Mouse (Mus musculus): ENCODE measurements around the gene Plxna4. TPM values are rescaled to one million over a fixed set of nuclear protein-coding genes. Genes with fewer than 3 reads are reported as not detected.

The Plxna4 gene
- polyA plus RNA-seq, 1 experiment from 2014 or later: 6.7 TPM

GRCm38 (mm10) chr6:32204253-32204652 is 383.7 kb downstream of the Plxna4 start:
- Histone ChIP-seq H3K4me2 (no peak overlapping the region), H3K4me1 (replicated peaks) (peaks cover 8% of the 10 kb centered on the region; the same call in 1 of the 2 replicates), H3K36me3 (peaks cover 4% of the 10 kb centered on the region; the same call in 1 of the 2 replicates), H3K27ac (no peak overlapping the region), H3K4me3 (replicated peaks) (no peak overlapping the region), H3K27me3 (no peaks in the 10 kb centered on the region; the same call in 1 of the 2 replicates), H3K9ac (replicated peaks) (no peak overlapping the region), H3K9me3 (no peaks in the 10 kb centered on the region)
- ATAC-seq (ENCODE audit: insufficient number of reproducible peaks, insufficient read depth, low FRiP score, low TSS enrichment, low read depth): no peak
- WGBS: 63% methylated on average over 4 of the region's 4 CpGs

- Histone ChIP-seq H3K4me3 (replicated peaks) (no peak overlapping the region), H3K4me1 (replicated peaks) (peaks cover 8% of the 10 kb centered on the region; the same call in 1 of the 2 replicates), H3K27ac (no peak overlapping the region), H3K27me3 (no peaks in the 10 kb centered on the region; the same call in 1 of the 2 replicates), H3K36me3 (peaks cover 4% of the 10 kb centered on the region; the same call in 1 of the 2 replicates), H3K9me3 (no peaks in the 10 kb centered on the region), H3K9ac (replicated peaks) (no peak overlapping the region), H3K4me2 (no peak overlapping the region)
- WGBS: 50% methylated on average over 4 of the region's 4 CpGs
- ATAC-seq (ENCODE audit: insufficient number of reproducible peaks, insufficient read depth, low FRiP score, low TSS enrichment, low read depth): no peak
Measured at GRCm38 (mm10) chr6:32203389-32203788, 384.6 kb downstream of the Plxna4 start.

GRCm38 (mm10) chr6:32202664-32203192 is 385.3 kb downstream of the Plxna4 start:
- peaks cover 4% of the 10 kb centered on the region; the same call in 1 of the 2 replicates for H3K36me3 ChIP-seq
- no peaks in the 10 kb centered on the region; the same call in 1 of the 2 replicates for H3K27me3 ChIP-seq
- 26% methylated on average over 1 of the region's 1 CpGs for WGBS
- no peak overlapping the region for H3K4me3 ChIP-seq (replicated peaks)
- no peak overlapping the region for H3K9ac ChIP-seq (replicated peaks)
- H3K27ac ChIP-seq: no peak overlapping the region
- H3K4me2 ChIP-seq: no peak overlapping the region
- ATAC-seq (ENCODE audit: insufficient number of reproducible peaks, insufficient read depth, low FRiP score, low TSS enrichment, low read depth): no peak
- peaks cover 8% of the 10 kb centered on the region; the same call in 1 of the 2 replicates for H3K4me1 ChIP-seq (replicated peaks)
- no peaks in the 10 kb centered on the region for H3K9me3 ChIP-seq

- H3K4me2 ChIP-seq: no peak overlapping the region
Measured at GRCm38 (mm10) chr6:32201506-32201905, 386.5 kb downstream of the Plxna4 start.

GRCm38 (mm10) chr6:32199616-32200015 is 388.4 kb downstream of the Plxna4 start:
- Histone ChIP-seq H3K27me3 (no peaks in the 10 kb centered on the region; the same call in 1 of the 2 replicates), H3K4me3 (replicated peaks) (no peak overlapping the region), H3K27ac (no peak overlapping the region), H3K9me3 (no peaks in the 10 kb centered on the region), H3K9ac (replicated peaks) (no peak overlapping the region), H3K4me1 (replicated peaks) (peaks cover 8% of the 10 kb centered on the region; the same call in 1 of the 2 replicates), H3K36me3 (peaks cover 4% of the 10 kb centered on the region; the same call in 1 of the 2 replicates), H3K4me2 (no peak overlapping the region)
- WGBS: 57% methylated on average over 2 of the region's 2 CpGs
- no peak for ATAC-seq (ENCODE audit: insufficient number of reproducible peaks, insufficient read depth, low FRiP score, low TSS enrichment, low read depth)

More at GRCm38 (mm10) chr6:32201506-32201905, 386.5 kb downstream of the Plxna4 start:
- H3K27ac ChIP-seq: no peak overlapping the region
- no peaks in the 10 kb centered on the region for H3K9me3 ChIP-seq
- no peak overlapping the region for H3K9ac ChIP-seq (replicated peaks)
- H3K4me1 ChIP-seq (replicated peaks): peaks cover 8% of the 10 kb centered on the region; the same call in 1 of the 2 replicates
- H3K4me3 ChIP-seq (replicated peaks): no peak overlapping the region
- no peaks in the 10 kb centered on the region; the same call in 1 of the 2 replicates for H3K27me3 ChIP-seq
- peaks cover 4% of the 10 kb centered on the region; the same call in 1 of the 2 replicates for H3K36me3 ChIP-seq
- no peak for ATAC-seq (ENCODE audit: insufficient number of reproducible peaks, insufficient read depth, low FRiP score, low TSS enrichment, low read depth)

- Histone ChIP-seq H3K9ac (replicated peaks) (no peak overlapping the region), H3K4me3 (replicated peaks) (no peak overlapping the region), H3K36me3 (peaks cover 11% of the 10 kb centered on the region), H3K4me1 (replicated peaks) (0 out of 2 replicates have a peak, but pooled peaks cover 3% of the 10 kb centered on the region), H3K27me3 (no peaks in the 10 kb centered on the region; the same call in 1 of the 2 replicates), H3K4me2 (no peak overlapping the region), H3K9me3 (0 out of 2 replicates have a peak, but pooled peaks cover 3% of the 10 kb centered on the region), H3K27ac (no peak overlapping the region)
- ATAC-seq (ENCODE audit: insufficient number of reproducible peaks, insufficient read depth, low FRiP score, low TSS enrichment, low read depth): no peak
- 77% methylated on average over 9 of the region's 9 CpGs for WGBS
Measured at GRCm38 (mm10) chr6:32196913-32197312, 391.1 kb downstream of the Plxna4 start.

GRCm38 (mm10) chr6:32193046-32193445 is 394.9 kb downstream of the Plxna4 start:
- 0 out of 2 replicates have a peak, but pooled peaks cover 6% of the 10 kb centered on the region for H3K9me3 ChIP-seq
- H3K36me3 ChIP-seq: peaks cover 17% of the 10 kb centered on the region
- no peak for ATAC-seq (ENCODE audit: insufficient number of reproducible peaks, insufficient read depth, low FRiP score, low TSS enrichment, low read depth)
- no peaks in the 10 kb centered on the region; the same call in 1 of the 2 replicates for H3K27me3 ChIP-seq
- 89% methylated on average over 2 of the region's 2 CpGs for WGBS
- no peak overlapping the region for H3K4me3 ChIP-seq (replicated peaks)
- no peak overlapping the region for H3K27ac ChIP-seq
- H3K4me1 ChIP-seq (replicated peaks): no peaks in the 10 kb centered on the region; the same call in 1 of the 2 replicates
- no peak overlapping the region for H3K9ac ChIP-seq (replicated peaks)
- H3K4me2 ChIP-seq: no peak overlapping the region

GRCm38 (mm10) chr6:32184402-32184985 is 403.5 kb downstream of the Plxna4 start:
- Histone ChIP-seq H3K36me3 (peaks cover 11% of the 10 kb centered on the region; the same call in 1 of the 2 replicates), H3K4me2 (no peak overlapping the region), H3K27me3 (no peaks in the 10 kb centered on the region; the same call in 1 of the 2 replicates), H3K4me1 (replicated peaks) (peaks cover 22% of the 10 kb centered on the region), H3K27ac (no peak overlapping the region), H3K4me3 (replicated peaks) (no peak overlapping the region), H3K9ac (replicated peaks) (no peak overlapping the region), H3K9me3 (no peaks in the 10 kb centered on the region)
- no peak for ATAC-seq (ENCODE audit: insufficient number of reproducible peaks, insufficient read depth, low FRiP score, low TSS enrichment, low read depth)
- 78% methylated on average over 4 of the region's 4 CpGs for WGBS

GRCm38 (mm10) chr6:32183651-32184185 is 404.3 kb downstream of the Plxna4 start:
- no peaks in the 10 kb centered on the region; the same call in 1 of the 2 replicates for H3K27me3 ChIP-seq
- H3K9ac ChIP-seq (replicated peaks): no peak overlapping the region
- 69% methylated on average over 6 of the region's 6 CpGs for WGBS
- H3K36me3 ChIP-seq: peaks cover 11% of the 10 kb centered on the region; the same call in 1 of the 2 replicates
- ATAC-seq (ENCODE audit: insufficient number of reproducible peaks, insufficient read depth, low FRiP score, low TSS enrichment, low read depth): no peak
- H3K9me3 ChIP-seq: no peaks in the 10 kb centered on the region
- no peak overlapping the region for H3K4me2 ChIP-seq
- no peak overlapping the region for H3K27ac ChIP-seq
- H3K4me3 ChIP-seq (replicated peaks): no peak overlapping the region
- H3K4me1 ChIP-seq (replicated peaks): peaks cover 30% of the 10 kb centered on the region

- peak; percentile 56; the same call in 1 of the 2 replicates for ATAC-seq (ENCODE audit: insufficient number of reproducible peaks, insufficient read depth, low FRiP score, low TSS enrichment, low read depth)
- Histone ChIP-seq H3K4me2 (no peak overlapping the region), H3K4me3 (replicated peaks) (no peak overlapping the region), H3K9me3 (no peaks in the 10 kb centered on the region), H3K9ac (replicated peaks) (no peak overlapping the region), H3K36me3 (0 out of 2 replicates have a peak, but pooled peaks cover 3% of the 10 kb centered on the region), H3K27ac (peak overlapping the region; percentile 90), H3K27me3 (no peaks in the 10 kb centered on the region; the same call in 1 of the 2 replicates), H3K4me1 (replicated peaks) (peaks cover 31% of the 10 kb centered on the region)
- 47% methylated on average over 5 of the region's 5 CpGs for WGBS
Measured at GRCm38 (mm10) chr6:32180012-32180358, 408.0 kb downstream of the Plxna4 start.

GRCm38 (mm10) chr6:32179346-32180011 is 408.5 kb downstream of the Plxna4 start:
- no peak overlapping the region for H3K9ac ChIP-seq (replicated peaks)
- peaks cover 31% of the 10 kb centered on the region for H3K4me1 ChIP-seq (replicated peaks)
- H3K27ac ChIP-seq: peak overlapping the region; percentile 83
- peak; percentile 90 for ATAC-seq (ENCODE audit: insufficient number of reproducible peaks, insufficient read depth, low FRiP score, low TSS enrichment, low read depth)
- H3K27me3 ChIP-seq: no peaks in the 10 kb centered on the region; the same call in 1 of the 2 replicates
- H3K4me2 ChIP-seq: peak overlapping the region; percentile 17; the same call in 1 of the 2 replicates
- H3K36me3 ChIP-seq: no peaks in the 10 kb centered on the region
- 23% methylated on average over 2 of the region's 2 CpGs for WGBS
- no peak overlapping the region for H3K4me3 ChIP-seq (replicated peaks)
- H3K9me3 ChIP-seq: no peaks in the 10 kb centered on the region

Data from limb, embryonic 12.5 days (tissue).